Mouse (Mus musculus) cerebellum, postnatal 4 days (tissue): Measurements from ENCODE around the gene Hibadh.
A peak's percentile ranks its signal among the peaks of the same experiment; 100 is the strongest.

Experiments used
- DNase-seq, 2 experiments: peaks; one replicate each; pipeline ENCODE4 v3.0.0; 2022; ENCODE audit warnings: low spot score in 2 of 2, mixed read lengths in 1 of 2

Gene Hibadh

GRCm38 (mm10) chr6:52638471-52639185, 1.6 kb downstream of the Hibadh start:
- no peak for DNase-seq

DNA sequence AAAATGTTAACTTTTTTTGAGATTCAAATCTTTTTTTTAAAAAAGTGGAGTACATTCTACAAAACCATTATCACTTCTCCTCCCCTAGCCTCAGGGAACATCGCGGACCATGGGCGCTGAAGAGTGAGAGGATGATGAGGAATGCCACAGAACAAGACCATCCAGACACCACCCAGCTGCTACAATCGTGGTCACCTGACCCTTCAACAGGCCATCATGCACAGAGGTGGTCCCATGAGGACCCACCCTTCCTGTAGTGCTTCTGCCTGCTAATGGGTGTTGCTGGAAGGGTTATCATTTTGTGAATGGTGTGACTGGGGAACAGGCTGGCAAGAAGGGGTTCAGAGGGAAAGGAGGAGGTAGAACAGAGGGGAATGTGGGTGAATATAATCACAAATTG, 2.9 kb downstream of the Hibadh start:
- DNase-seq, result no peak

DNA sequence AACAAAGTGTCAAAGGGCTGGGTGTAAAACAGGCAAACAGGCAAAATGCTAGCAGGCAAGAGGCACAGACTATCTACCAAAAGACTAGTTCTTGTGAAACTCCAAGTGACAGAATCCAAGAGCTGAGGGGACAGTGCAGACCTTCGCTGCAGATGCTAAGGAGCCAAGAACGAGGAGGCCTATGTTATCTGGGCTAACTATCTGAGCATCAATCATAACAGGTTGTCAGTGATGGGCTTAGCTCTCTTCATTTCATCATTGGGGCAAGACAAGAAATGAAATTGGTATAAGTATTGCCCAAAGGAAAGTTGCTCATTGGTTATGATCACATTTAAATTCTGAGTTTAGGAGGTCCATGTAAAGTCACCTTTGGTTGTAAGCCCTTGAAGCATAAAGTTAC, 4.8 kb downstream of the Hibadh start:
- no peak for DNase-seq

DNA sequence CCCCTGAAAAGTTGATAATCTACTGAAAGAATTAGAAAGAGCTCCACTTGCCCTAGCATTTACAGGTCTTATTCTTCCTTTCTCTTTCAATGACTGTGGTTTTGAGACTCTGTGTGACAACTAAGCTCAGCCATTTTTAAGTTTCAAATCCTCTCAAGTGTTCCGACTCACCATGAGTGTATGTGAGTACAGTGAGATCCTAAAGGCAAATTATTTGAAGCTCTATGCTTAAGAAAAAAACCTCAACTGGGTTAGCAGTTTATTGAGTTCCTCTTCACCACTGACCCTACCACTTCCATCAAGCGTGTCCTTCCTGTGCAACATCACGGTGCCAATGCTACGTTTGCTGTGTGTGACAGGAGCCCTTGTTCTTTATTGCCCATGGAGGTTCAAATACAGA, 9.6 kb downstream of the Hibadh start:
- DNase-seq, result no peak

DNA sequence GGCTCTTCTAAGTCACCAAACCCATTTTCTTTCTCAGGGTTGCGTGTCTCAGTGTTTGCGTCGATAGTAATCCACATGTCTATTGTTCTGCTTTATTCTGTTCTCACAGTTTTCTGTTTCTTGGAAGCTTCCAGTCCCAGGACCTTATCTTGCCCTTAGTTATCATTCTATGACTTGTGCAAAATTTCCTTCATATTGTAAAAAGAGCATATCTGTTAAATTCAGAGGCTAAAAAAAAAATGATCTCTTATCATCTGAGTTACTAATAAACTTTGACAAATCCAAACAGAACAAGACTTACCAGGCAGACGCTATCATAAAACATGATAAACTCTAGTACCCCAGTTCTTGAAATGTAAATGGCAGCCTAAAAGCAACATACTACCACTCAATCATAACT, 11.0 kb downstream of the Hibadh start:
- no peak for DNase-seq

GRCm38 (mm10) chr6:52626735-52627134, 13.5 kb downstream of the Hibadh start:
- DNase-seq, result no peak

DNA sequence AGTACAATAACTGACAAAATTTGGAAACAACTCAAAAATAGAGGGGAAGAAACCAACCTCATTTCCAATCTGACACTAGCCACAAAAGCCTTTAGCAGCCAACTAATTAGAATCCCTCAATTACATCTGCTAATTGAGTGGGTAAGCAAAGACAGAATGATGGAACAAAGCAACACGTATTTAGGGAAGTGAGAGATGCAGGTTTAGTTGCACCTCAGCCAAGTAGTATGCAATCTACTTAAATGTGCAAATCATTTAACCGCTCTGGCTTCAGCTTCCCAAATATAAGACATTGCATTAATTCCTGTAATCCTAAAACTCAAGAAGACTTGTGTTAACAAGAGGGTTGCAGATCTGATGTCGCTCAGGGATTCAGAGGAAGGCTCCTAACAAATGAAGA, 16.4 kb downstream of the Hibadh start:
- no peak for DNase-seq

GRCm38 (mm10) chr6:52621731-52622480, 18.3 kb downstream of the Hibadh start:
- no peak for DNase-seq

GRCm38 (mm10) chr6:52620090-52620489, 20.1 kb downstream of the Hibadh start:
- no peak for DNase-seq

DNA sequence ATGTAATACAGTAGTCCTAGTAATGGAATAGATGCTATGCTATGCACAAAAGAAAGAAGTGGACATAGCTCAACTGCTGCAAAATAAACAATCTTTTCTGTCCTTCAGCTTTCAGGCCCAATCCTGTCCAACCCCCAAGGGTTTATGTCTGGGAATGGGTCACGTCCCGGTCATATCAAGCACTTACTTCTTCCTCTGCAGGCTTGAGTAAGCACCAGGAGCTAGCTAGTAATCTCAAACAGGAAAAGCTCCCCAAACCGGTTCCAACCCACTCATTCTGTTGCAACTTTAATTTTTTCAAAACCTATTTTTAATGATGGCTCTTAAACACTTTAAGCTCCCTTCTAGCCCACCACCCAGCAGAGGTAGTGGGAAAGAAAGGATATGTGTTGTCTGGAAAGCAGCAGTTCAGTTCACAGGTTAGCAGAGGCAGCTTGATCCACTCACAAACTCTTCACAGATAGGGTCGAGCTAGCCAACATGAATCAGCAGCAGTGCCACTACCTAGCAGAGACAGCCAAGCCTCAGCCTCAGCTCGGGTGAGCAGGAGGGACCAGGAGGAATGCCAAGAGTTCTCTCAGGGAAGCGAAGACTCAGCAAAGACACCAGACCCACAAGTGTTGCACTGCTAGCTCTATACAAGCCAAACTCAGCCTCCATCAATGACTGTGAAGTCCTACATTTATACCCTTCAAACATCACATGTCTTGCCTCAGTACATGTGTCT, 30.4 kb downstream of the Hibadh start:
- no peak for DNase-seq

GRCm38 (mm10) chr6:52608121-52608520, 32.1 kb downstream of the Hibadh start:
- DNase-seq, result no peak

DNA sequence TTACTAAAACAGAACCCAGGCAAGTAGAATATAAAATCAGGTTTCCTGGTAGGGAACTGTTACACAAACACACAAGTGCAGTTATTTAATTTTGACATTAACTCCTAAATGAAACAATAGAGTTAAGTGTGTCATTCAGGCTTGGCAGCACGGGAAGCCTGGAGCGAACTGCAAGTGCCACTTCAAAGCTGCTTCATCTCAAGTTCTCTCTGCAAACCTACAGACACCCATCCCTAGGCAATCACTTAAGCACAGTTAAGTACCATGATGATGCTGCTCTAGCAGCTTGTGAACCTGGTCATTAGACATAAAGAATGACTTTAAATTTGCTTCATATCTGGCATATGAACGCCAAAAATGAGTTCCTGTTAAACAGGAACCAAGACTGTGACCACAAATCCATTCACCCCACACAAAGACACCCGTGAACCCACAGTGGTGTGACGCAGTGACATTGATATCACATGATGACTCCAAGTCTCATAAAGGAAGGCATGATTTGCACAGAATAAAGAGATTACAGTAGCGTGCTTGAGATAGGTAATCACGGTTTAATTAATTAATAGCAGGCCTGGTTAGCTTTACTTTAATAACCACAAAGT, 33.3 kb downstream of the Hibadh start:
- no peak for DNase-seq

DNA sequence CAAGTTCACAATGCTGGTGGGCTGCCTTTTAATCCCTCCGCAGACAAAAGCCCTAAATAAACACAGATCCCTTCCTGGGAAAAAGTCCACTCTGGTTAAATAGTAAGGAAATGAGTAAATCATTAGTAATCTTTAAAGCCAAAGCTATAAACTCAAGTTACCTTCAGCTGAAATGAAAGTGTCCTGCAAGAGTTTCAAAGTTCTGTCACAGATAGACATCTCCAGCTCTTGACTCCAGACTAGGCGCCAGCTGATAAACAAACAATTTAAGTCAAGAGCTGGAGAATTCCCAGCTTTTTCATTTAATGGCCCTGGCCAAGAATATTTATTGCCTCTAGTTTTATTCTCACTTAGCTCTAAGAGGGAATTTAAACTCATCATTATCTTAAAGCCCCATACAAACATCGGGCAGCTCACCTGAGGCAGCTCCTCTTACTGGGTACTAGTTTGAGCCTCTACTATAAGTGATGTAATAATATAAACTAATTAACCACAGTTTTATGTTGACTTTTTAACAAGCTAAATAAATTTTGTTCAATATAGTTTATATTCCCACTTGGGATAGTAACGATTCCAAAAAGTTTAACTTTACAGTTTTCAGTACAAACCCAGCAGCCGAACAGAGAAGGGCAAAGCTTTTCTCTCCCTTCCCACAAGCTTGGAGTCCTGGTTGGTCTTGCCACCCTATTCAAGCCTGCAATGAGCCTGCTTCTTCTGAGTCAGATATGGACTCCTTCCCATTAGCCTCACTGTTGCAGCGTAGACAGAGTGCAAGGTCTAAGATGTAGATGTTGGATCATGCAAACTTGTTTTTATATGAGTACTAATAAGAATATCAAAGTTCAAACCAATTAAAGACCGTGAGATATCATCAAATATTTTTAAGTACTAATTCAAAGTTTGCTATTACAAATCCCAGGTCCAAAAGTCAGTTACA, 38.2 kb downstream of the Hibadh start:
- no peak for DNase-seq

GRCm38 (mm10) chr6:52601117-52601516, 39.1 kb downstream of the Hibadh start:
- peak in 1 of 2 experiments; percentile 28 for DNase-seq

GRCm38 (mm10) chr6:52594752-52595151, 45.4 kb downstream of the Hibadh start:
- DNase-seq, result no peak

- no peak for DNase-seq
Measured at GRCm38 (mm10) chr6:52586564-52586963, 53.6 kb downstream of the Hibadh start.

- DNase-seq, result peak in 1 of 2 experiments; percentile 60
Measured at GRCm38 (mm10) chr6:52584383-52584782, 55.8 kb downstream of the Hibadh start.

DNA sequence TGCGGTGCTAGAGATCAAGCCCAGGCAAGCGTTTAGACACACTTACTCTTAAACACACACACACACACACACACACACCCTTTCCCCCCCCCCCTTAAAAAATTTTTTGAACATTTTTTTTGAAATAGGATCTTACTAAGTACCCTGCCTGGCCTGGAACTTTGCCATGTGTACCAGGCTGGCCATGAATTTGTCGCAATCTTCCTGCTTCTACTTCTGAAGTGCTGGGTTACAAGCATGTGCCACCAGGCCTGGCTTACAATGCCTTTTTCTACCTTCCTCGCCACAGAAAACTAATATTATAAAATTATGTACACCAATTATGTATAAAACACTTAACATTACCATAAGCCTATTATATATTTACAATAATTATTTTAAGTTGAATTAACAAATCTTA, 59.1 kb downstream of the Hibadh start:
- no peak for DNase-seq

DNA sequence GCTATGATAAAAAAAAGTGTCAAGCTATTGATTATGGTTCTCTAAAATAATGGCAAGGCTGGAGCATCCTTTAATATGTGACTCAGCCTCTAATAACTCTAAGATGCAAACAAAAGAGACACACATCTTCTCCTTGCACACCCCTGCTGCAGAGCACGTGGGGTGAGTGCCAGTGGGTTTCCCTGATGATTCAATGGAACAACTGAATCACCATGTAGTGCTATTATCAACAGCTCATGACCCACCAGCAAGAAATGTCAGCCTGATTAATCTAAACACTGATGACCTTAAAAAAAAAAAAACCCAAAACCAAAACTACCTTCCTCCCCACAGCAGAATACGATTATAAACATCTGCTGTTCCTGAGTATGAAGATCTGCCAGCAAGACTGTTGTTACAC, 61.9 kb downstream of the Hibadh start:
- DNase-seq, result no peak

GRCm38 (mm10) chr6:52577270-52577669, 62.9 kb downstream of the Hibadh start:
- DNase-seq, result no peak

GRCm38 (mm10) chr6:52568706-52569105, 71.5 kb downstream of the Hibadh start:
- no peak for DNase-seq
